Mouse (Mus musculus) heart, embryonic 10.5 days (tissue): ENCODE results near the gene Idnk. TPM values are rescaled to one million over a fixed set of nuclear protein-coding genes. Genes with fewer than 3 reads are reported as not detected.

Experiments used
- DNase-seq: peaks from one replicate; pipeline ENCODE4 v3.0.0-alpha.2; 2017; ENCODE audit warnings: low spot score
- H3K27ac ChIP-seq: fragments of 300-500 bp; sonication (generic); 2 replicates; pipeline ENCODE4 v1.5.1; 2016; ENCODE audit warnings: mild to moderate bottlenecking
- H3K27me3 ChIP-seq: fragments of 300-500 bp; sonication (generic); 2 replicates; pipeline ENCODE4 v1.6.1; 2016; ENCODE audit warnings: mild to moderate bottlenecking; ENCODE audit not compliant: poor library complexity, insufficient read depth, severe bottlenecking
- H3K36me3 ChIP-seq: fragments of 300-500 bp; sonication (generic); 2 replicates; pipeline ENCODE4 v1.6.1; 2016; ENCODE audit warnings: mild to moderate bottlenecking, moderate library complexity
- H3K4me1 ChIP-seq: fragments of 300-500 bp; sonication (generic); 2 replicates; pipeline ENCODE4 v1.6.1; 2016; ENCODE audit warnings: mild to moderate bottlenecking
- H3K4me3 ChIP-seq: fragments of 300-500 bp; sonication (generic); 2 replicates; pipeline ENCODE4 v1.5.1; 2016; ENCODE audit warnings: mild to moderate bottlenecking, moderate library complexity
- H3K9me3 ChIP-seq: fragments of 300-500 bp; sonication (generic); 2 replicates; pipeline ENCODE4 v1.6.1; 2016; ENCODE audit warnings: mild to moderate bottlenecking, moderate library complexity
- WGBS: fragments of 180-500 bp; shearing (Covaris S2); methylation state at CpG from one replicate; pipeline ENCODE4 v1.1.7; 2016; 5-methylcytosine and 5-hydroxymethylcytosine counted together
- polyA plus RNA-seq: library from polyadenylated mRNA; unstranded; fragments of >200 nt; fragmentation: Nextera tagmentation; extraction: Ambion mirVana; gene quantifications from 2 replicates; pipeline ENCODE4 v1.2.1, GENCODE M21; 2016

Gene Idnk
- polyA plus RNA-seq, 1 experiment from 2014 or later = 36.5 TPM

GRCm38 (mm10) chr13:58150442-58150841 is 7.0 kb upstream of the Idnk start:
- Histone ChIP-seq H3K4me3 (no peak overlapping the region), H3K27me3 (no peaks in the 10 kb centered on the region), H3K36me3 (no peaks in the 10 kb centered on the region), H3K9me3 (no peaks in the 10 kb centered on the region), H3K4me1 (peaks cover 4% of the 10 kb centered on the region; the same call in 1 of the 2 replicates), H3K27ac (no peak overlapping the region)
- peak; percentile 68 for DNase-seq
- 71% methylated on average over 11 of the region's 11 CpGs for WGBS

GRCm38 (mm10) chr13:58156031-58156430 is 1.4 kb upstream of the Idnk start:
- Histone ChIP-seq H3K36me3 (peaks cover 11% of the 10 kb centered on the region), H3K4me3 (no peak overlapping the region), H3K27me3 (no peaks in the 10 kb centered on the region), H3K9me3 (no peaks in the 10 kb centered on the region), H3K4me1 (peaks cover 18% of the 10 kb centered on the region), H3K27ac (no peak overlapping the region)
- 80% methylated on average over 2 of the region's 2 CpGs for WGBS
- no peak for DNase-seq

GRCm38 (mm10) chr13:58157036-58157435 is 413 bp upstream of the Idnk start:
- WGBS = 23% methylated on average over 8 of the region's 8 CpGs
- DNase-seq = no peak
- Histone ChIP-seq H3K9me3 (peaks cover 3% of the 10 kb centered on the region; the same call in 1 of the 2 replicates), H3K4me1 (peaks cover 18% of the 10 kb centered on the region), H3K27me3 (no peaks in the 10 kb centered on the region), H3K27ac (peak overlapping the region; percentile 90), H3K36me3 (peaks cover 21% of the 10 kb centered on the region), H3K4me3 (peak overlapping the region; percentile 96)

DNA sequence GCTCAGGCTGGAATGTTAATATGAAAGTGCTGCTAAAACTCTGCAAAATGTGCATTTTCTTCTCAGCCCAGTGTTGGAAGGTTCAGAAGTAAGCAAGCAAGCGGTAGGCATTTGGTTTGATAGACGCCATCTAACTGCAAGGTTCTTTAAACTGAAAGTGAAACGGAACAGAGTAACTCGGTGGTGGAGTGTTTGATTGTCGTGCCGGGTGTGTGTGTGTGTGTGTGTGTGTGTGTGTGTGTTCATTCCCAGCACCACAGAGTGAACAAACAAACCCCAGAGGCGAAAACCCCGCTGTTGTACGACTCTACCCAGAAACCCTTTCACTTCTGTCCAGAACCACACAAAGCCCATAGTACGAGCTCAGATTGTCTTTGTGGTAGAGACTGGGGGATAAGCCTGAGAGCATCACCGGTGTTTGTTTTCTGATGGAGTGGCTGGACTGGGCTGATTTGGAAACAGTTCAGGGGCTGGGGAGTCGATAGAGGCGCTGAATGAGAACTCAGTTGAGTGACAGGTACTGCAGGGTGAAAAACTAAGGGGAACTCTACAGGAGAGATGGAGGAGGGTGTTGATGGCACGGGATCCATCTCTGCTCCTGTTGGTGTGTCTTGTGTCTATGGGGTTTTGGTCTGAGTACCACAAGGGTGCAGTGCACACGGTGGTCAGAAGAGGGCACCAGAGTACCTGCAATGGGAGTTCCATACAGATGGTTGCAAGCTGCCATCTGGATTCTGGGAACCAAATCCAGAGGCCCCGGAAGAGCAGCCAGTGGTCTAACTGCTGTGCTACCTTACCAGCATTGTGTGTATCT is 857 bp downstream of the Idnk start:
- Histone ChIP-seq H3K4me1 (peaks cover 18% of the 10 kb centered on the region), H3K27ac (peak overlapping the region; percentile 90), H3K9me3 (peaks cover 3% of the 10 kb centered on the region; the same call in 1 of the 2 replicates), H3K36me3 (peaks cover 31% of the 10 kb centered on the region), H3K27me3 (no peaks in the 10 kb centered on the region), H3K4me3 (peak overlapping the region; percentile 96)
- WGBS = 14% methylated on average over 16 of the region's 16 CpGs
- DNase-seq = peak; percentile 93

GRCm38 (mm10) chr13:58160761-58161160 is 3.3 kb downstream of the Idnk start:
- DNase-seq = no peak
- Histone ChIP-seq H3K27ac (no peak overlapping the region), H3K36me3 (peaks cover 42% of the 10 kb centered on the region), H3K4me3 (no peak overlapping the region), H3K9me3 (peaks cover 3% of the 10 kb centered on the region; the same call in 1 of the 2 replicates), H3K4me1 (peaks cover 18% of the 10 kb centered on the region), H3K27me3 (no peaks in the 10 kb centered on the region)
- WGBS = 93% methylated on average over 15 of the region's 15 CpGs

GRCm38 (mm10) chr13:58163343-58163742 is 5.9 kb downstream of the Idnk start:
- peaks cover 3% of the 10 kb centered on the region; the same call in 1 of the 2 replicates for H3K9me3 ChIP-seq
- WGBS = 93% methylated on average over 12 of the region's 12 CpGs
- H3K4me3 ChIP-seq = no peak overlapping the region
- no peak for DNase-seq
- H3K27ac ChIP-seq = no peak overlapping the region
- H3K4me1 ChIP-seq = peaks cover 6% of the 10 kb centered on the region; the same call in 1 of the 2 replicates
- peaks cover 46% of the 10 kb centered on the region for H3K36me3 ChIP-seq
- no peaks in the 10 kb centered on the region for H3K27me3 ChIP-seq

GRCm38 (mm10) chr13:58168119-58168518 is 10.7 kb downstream of the Idnk start:
- no peak overlapping the region for H3K4me3 ChIP-seq
- H3K36me3 ChIP-seq = peaks cover 30% of the 10 kb centered on the region
- peaks cover 6% of the 10 kb centered on the region; the same call in 1 of the 2 replicates for H3K4me1 ChIP-seq
- no peaks in the 10 kb centered on the region for H3K9me3 ChIP-seq
- no peak for DNase-seq
- H3K27ac ChIP-seq = no peak overlapping the region
- H3K27me3 ChIP-seq = no peaks in the 10 kb centered on the region

GRCm38 (mm10) chr13:58176105-58176504 is 18.7 kb downstream of the Idnk start:
- Histone ChIP-seq H3K27me3 (no peaks in the 10 kb centered on the region), H3K27ac (no peak overlapping the region), H3K9me3 (no peaks in the 10 kb centered on the region), H3K4me3 (no peak overlapping the region), H3K36me3 (peaks cover 76% of the 10 kb centered on the region), H3K4me1 (no peaks in the 10 kb centered on the region)
- DNase-seq = no peak
- 87% methylated on average over 3 of the region's 3 CpGs for WGBS

DNA sequence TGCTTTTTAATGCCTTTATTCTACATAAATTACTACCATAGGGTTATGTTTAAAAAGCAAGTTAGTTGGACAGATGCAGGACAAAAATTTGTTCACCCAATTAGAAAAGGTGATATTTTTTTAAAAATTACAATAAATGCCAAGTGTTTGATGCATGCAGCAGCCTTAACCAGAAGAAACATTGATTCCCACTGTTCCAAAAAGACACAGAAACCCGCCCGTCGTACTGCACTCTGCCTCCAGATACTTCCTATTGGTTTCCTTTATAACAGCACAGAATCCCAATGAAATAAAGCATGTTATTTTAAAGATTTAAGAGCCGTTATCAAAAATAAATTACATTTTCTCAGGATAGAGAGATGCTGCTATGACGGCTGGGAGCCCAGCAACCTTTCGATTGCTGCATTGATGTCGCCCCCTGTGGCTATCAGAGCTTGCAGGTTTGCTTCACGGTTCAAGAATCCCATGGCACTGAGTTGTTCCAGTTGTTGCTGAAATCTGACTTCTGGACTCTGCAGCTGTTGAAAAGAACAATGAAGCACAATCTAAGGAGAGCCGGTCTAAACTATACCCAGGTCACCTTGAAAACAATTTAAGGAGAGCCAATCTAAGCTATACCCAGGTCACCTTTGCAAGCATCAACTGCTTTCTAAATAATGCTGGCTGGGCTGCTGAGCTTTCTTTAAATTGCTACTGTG is 20.2 kb downstream of the Idnk start:
- Histone ChIP-seq H3K4me3 (no peak overlapping the region), H3K9me3 (no peaks in the 10 kb centered on the region), H3K27ac (no peak overlapping the region), H3K27me3 (no peaks in the 10 kb centered on the region), H3K36me3 (peaks cover 84% of the 10 kb centered on the region), H3K4me1 (no peaks in the 10 kb centered on the region)
- no peak for DNase-seq
- WGBS = 92% methylated on average over 9 of the region's 9 CpGs

DNA sequence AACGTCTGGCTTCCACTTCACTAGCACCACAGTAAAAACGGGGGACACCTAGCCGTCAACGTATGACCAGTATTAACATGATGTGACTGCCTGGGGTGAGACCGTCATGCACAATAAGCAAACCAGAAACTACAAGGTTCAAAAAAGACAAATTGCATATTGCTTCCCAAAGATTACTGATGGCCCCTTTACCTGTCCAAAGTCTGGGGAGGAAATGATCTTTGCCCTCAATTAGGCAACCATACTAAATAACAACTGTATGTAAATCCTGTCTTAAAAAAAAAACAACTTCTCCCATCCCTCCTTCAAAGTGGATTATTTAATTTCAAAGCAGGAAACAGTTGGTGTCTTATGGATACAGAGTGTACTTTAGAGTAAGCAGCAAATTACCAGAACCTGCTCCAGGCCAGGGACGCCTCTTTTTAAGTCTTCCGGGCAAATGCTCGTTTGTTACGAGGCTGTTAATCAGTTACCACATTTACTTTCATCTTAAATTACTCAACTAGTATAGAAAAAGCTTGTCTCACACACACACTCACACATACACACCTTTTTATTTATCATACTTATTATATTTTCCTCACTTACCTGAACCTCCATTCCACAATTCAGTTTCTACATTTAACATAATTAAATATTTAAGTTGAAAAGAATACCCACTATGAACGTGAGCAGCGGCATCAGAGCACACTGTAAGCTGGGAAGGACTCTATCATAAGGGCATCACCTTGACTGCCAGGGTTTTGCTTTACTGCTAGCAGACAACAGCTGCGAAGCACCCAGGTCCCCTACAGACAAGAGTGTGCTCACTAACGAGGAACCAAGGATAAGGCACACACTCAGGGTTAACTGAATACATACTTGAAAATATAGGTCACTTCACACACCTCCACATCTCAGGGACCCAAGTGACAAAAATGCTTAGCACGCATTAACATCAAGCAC is 24.4 kb downstream of the Idnk start:
- Histone ChIP-seq H3K27ac (no peak overlapping the region), H3K27me3 (no peaks in the 10 kb centered on the region), H3K9me3 (no peaks in the 10 kb centered on the region), H3K4me1 (no peaks in the 10 kb centered on the region), H3K36me3 (peaks cover 61% of the 10 kb centered on the region), H3K4me3 (no peak overlapping the region)
- 89% methylated on average over 14 of the region's 14 CpGs for WGBS
- DNase-seq = no peak

GRCm38 (mm10) chr13:58184111-58184510 is 26.7 kb downstream of the Idnk start:
- Histone ChIP-seq H3K27me3 (no peaks in the 10 kb centered on the region), H3K36me3 (peaks cover 55% of the 10 kb centered on the region), H3K9me3 (no peaks in the 10 kb centered on the region), H3K27ac (no peak overlapping the region), H3K4me3 (no peak overlapping the region), H3K4me1 (no peaks in the 10 kb centered on the region)
- WGBS = 93% methylated on average over 3 of the region's 3 CpGs
- no peak for DNase-seq

DNA sequence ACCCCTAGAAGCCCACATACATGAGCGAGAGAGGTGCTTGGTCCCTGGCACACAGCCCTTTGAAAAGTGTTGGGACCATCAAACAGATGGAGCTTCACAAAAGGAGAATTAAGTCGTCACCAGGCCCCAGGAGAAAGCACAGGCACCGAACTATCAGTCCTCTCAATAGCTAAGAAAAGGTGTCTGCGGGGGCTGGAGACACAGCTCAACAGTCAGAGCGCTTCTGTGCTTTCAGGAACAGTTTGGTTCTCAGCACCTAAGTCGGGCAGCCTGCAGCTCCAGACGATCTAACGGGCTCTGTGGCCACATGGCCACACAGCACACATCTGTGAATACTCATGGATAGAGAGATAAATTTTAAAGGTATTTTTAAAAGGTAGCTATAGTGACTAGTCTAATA is 28.8 kb downstream of the Idnk start:
- no peak overlapping the region for H3K27ac ChIP-seq
- 85% methylated on average over 8 of the region's 8 CpGs for WGBS

More for the DNA sequence above, 28.8 kb downstream of the Idnk start:
- H3K36me3 ChIP-seq = peaks cover 57% of the 10 kb centered on the region
- DNase-seq = no peak
- H3K9me3 ChIP-seq = no peaks in the 10 kb centered on the region
- no peaks in the 10 kb centered on the region for H3K27me3 ChIP-seq
- H3K4me3 ChIP-seq = no peak overlapping the region
- no peaks in the 10 kb centered on the region for H3K4me1 ChIP-seq
